Mouse (Mus musculus): ENCODE results near the gene Taar7e.

GRCm38 (mm10) chr10:24006442-24006841, 31.0 kb upstream of the Taar7e start:
- no peak for TF ChIP-seq CTCF (conservative IDR thresholded peaks at IDR 0.05; ENCODE audit: low read length)
- TF ChIP-seq POU5F1 (IDR thresholded peaks at IDR 0.05; ENCODE audit: borderline replicate concordance, low read length) = no peak
